Mouse (Mus musculus) G1E (cell line): ENCODE results near the gene Mef2d.

ENCODE experiments used
- CTCF ChIP-seq: IDR thresholded peaks from 2 replicates; pipeline ENCODE4 v1.5.1; 2012; ENCODE audit warnings: low read depth, low read length, inconsistent platforms, mixed read lengths
- GATA1 ChIP-seq: IDR thresholded peaks from 2 replicates; pipeline ENCODE4 v1.6.1; 2012; ENCODE audit warnings: borderline replicate concordance, low read length, inconsistent platforms, mixed read lengths

DNA sequence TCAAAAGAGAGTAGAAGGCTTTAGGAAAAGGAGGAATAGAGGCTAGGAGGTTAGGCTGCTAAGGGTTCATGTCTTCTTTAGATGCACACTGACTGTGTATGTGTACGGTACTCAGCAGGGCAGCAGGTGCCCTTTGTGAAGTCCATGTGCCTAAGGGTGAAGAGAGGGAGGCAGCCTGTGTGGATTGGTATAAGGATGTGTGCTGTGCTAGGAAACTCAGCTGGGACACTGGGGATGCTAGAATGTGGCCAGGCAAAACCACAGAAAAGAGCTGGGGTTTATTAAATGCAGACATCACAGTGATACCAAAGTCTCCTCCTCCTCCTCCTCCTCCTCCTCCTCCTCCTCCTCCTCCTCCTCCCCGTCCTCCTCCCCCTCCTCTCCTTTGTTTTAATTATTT is 75.5 kb downstream of the Mef2d start:
- TF ChIP-seq GATA1, result no peak
- TF ChIP-seq CTCF, result no peak
